Comparison of ENCODE assay signal across 23 mouse cellular contexts in the genomic region with DNA sequence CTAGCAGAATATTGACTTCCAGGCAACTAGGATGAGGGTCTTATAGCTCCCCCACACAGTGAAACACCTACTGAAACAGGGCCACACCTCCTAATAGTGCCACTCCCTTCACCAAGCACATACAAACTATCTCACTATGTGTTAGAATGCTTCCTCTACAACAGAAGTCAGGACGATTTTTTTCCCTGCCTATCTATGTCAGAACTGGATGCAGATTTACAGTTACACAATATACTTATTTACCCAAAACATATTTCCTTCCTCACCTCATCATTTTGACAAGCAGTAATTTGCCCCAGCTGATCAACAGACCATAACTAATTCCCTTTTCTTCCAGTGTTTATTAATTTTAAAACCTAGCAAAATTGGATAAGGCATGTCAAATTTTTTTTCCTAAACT. TPM values are rescaled to one million over a fixed set of nuclear protein-coding genes. Genes with fewer than 3 reads are reported as not detected.
"Had no signal": no experiment of that assay in that cellular context is flagged by ENCODE, and none has a peak within 500 bp of the region (broad histone marks: within the 10 kb centered on the region; RNA-seq: fewer than 3 reads in every experiment).

No protein-coding gene starts in this region.

- DNase-seq: lung, adult 18-20 months; lung, postnatal 4 days; midbrain, embryonic 14.5 days; retina, postnatal 1 day; right cerebral cortex, adult 18-20 months; right cerebral cortex, postnatal 25 days; right cerebral cortex, postnatal 4 days; spleen, adult 18-20 months; thymus, adult 18-20 months; thymus, postnatal 14 days; thymus, postnatal 36 days had no signal

- H3K4me1 ChIP-seq: liver, embryonic 12.5 days; midbrain, embryonic 10.5 days; midbrain, embryonic 12.5 days; neural tube, embryonic 13.5 days; neural tube, embryonic 15.5 days had no signal

- H3K27me3 ChIP-seq: liver, embryonic 12.5 days; lung, embryonic 15.5 days; midbrain, embryonic 12.5 days; neural tube, embryonic 13.5 days; neural tube, embryonic 15.5 days had no signal

- H3K27ac ChIP-seq: liver, embryonic 12.5 days; liver, embryonic 14.5 days; lung, embryonic 15.5 days; midbrain, embryonic 10.5 days; midbrain, embryonic 12.5 days; neural tube, embryonic 13.5 days; neural tube, embryonic 15.5 days had no signal

- H3K9ac ChIP-seq: liver, embryonic 12.5 days; liver, embryonic 14.5 days; lung, embryonic 15.5 days; midbrain, embryonic 12.5 days; neural tube, embryonic 13.5 days; neural tube, embryonic 15.5 days had no signal

- H3K36me3 ChIP-seq: liver, embryonic 12.5 days; lung, embryonic 15.5 days; midbrain, embryonic 10.5 days; midbrain, embryonic 12.5 days; neural tube, embryonic 13.5 days; neural tube, embryonic 15.5 days had no signal

- H3K9me3 ChIP-seq: liver, embryonic 12.5 days; lung, embryonic 15.5 days; midbrain, embryonic 10.5 days; midbrain, embryonic 12.5 days; neural tube, embryonic 15.5 days had no signal

- H3K4me3 ChIP-seq: liver, embryonic 12.5 days; lung, embryonic 15.5 days; midbrain, embryonic 10.5 days; midbrain, embryonic 12.5 days; myocyte; neural tube, embryonic 13.5 days; neural tube, embryonic 15.5 days had no signal

- H3K4me2 ChIP-seq: liver, embryonic 12.5 days; lung, embryonic 15.5 days; midbrain, embryonic 12.5 days; neural tube, embryonic 13.5 days; neural tube, embryonic 15.5 days had no signal

- ATAC-seq: liver, embryonic 12.5 days; midbrain, embryonic 16.5 days had no signal

RNA-seq across cellular contexts. Expression of gene Fbn1, which starts 35.9 kb away (rescaled TPM):
- total RNA-seq: megakaryocyte-erythroid progenitor cell, adult 5-6 weeks had no signal

RNA-seq across cellular contexts. Expression of gene Gm9913, which starts 38.8 kb away (rescaled TPM):
- total RNA-seq: megakaryocyte, adult 5-6 weeks; megakaryocyte-erythroid progenitor cell, adult 5-6 weeks had no signal
- polyA plus RNA-seq: liver, embryonic 14.5 days; liver, embryonic 16.5 days; midbrain, embryonic 14.5 days; neural tube, embryonic 13.5 days had no signal
